Mouse (Mus musculus) heart, embryonic 11.5 days (tissue): ENCODE data around the gene Aida. TPM values are rescaled to one million over a fixed set of nuclear protein-coding genes. Genes with fewer than 3 reads are reported as not detected.
A peak's percentile ranks its signal among the peaks of the same experiment; 100 is the strongest.
"Not testable (repeated sequence)": the region's sequence is repeated elsewhere in the genome, so short reads cannot be mapped to it uniquely, and the experiment has no call there.

ENCODE experiments used
- ATAC-seq: fragments of 200-750 bp; cut with Nextera tagmentation; replicated peaks from 2 replicates; pipeline ENCODE4 v1.8.0; 2017; ENCODE audit warnings: moderate library complexity; ENCODE audit not compliant: insufficient number of reproducible peaks, low FRiP score, low TSS enrichment
- H3K27ac ChIP-seq: fragments of 300-500 bp; sonication (generic); 2 replicates; pipeline ENCODE4 v1.5.1; 2014; ENCODE audit warnings: mild to moderate bottlenecking, low read depth, low read length
- H3K27me3 ChIP-seq: fragments of 300-500 bp; sonication (generic); 2 replicates; pipeline ENCODE4 v1.6.1; 2014; ENCODE audit warnings: mild to moderate bottlenecking, low read length, mixed read lengths; ENCODE audit not compliant: control insufficient read depth, insufficient read depth
- H3K36me3 ChIP-seq: fragments of 300-500 bp; sonication (generic); 2 replicates; pipeline ENCODE4 v1.6.1; 2014; ENCODE audit warnings: mild to moderate bottlenecking, low read length, moderate library complexity, mixed read lengths; ENCODE audit not compliant: control insufficient read depth, insufficient read depth
- H3K4me1 ChIP-seq: fragments of 300-500 bp; sonication (generic); 2 replicates; pipeline ENCODE4 v1.6.1; 2014; ENCODE audit warnings: low read length; ENCODE audit not compliant: control insufficient read depth, insufficient read depth
- H3K4me2 ChIP-seq: fragments of 300-500 bp; sonication (generic); 2 replicates; pipeline ENCODE4 v1.6.1; 2014; ENCODE audit warnings: mild to moderate bottlenecking, moderate library complexity
- H3K4me3 ChIP-seq: fragments of 300-500 bp; sonication (generic); 2 replicates; pipeline ENCODE4 v1.5.1; 2014; ENCODE audit warnings: low read depth, low read length
- H3K9ac ChIP-seq: fragments of 300-500 bp; sonication (generic); 2 replicates; pipeline ENCODE4 v1.6.1; 2014; ENCODE audit warnings: mild to moderate bottlenecking, low read depth, low read length, moderate library complexity
- H3K9me3 ChIP-seq: fragments of 300-500 bp; sonication (generic); replicated peaks from 2 replicates; pipeline ENCODE4 v1.6.1; 2016; ENCODE audit warnings: low read length; ENCODE audit not compliant: control insufficient read depth
- WGBS: fragments of 180-500 bp; shearing (Covaris S2); extraction: QIAGEN DNeasy Blood & Tissue Kit; methylation state at CpG from one replicate; pipeline ENCODE4 v1.1.7; 2014; ENCODE audit not compliant: insufficient replicate concordance; 5-methylcytosine and 5-hydroxymethylcytosine counted together
- polyA plus RNA-seq: library from polyadenylated mRNA; unstranded; fragments of >200 nt; fragmentation: Nextera tagmentation; extraction: Ambion mirVana; gene quantifications from 2 replicates; pipeline ENCODE4 v1.2.1, GENCODE M21; 2014

The Aida gene
- polyA plus RNA-seq, 1 experiment from 2014 or later: 21.7 TPM

DNA sequence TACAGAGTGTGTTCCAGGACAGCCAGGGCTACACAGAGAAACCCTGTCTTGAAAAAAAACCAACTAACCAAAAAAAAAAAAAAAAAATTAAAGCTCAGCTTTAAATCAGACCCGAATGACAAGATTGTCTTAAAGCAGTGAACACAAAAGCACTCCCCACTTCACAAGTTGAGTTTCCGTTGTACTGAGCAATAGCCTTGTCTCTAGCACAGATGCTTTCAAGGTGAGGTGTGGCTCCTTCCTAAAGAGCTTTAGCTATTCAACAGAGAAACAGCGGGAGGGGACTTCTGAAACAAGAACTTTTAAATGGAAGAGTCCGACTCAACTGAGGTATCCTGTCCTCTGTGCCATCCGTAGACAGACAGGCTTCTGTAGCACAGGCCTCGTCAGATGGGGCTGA lies 28.0 kb downstream of the Aida start:
- Histone ChIP-seq H3K4me3 (no peak overlapping the region), H3K27me3 (no peaks in the 10 kb centered on the region), H3K4me2 (no peak overlapping the region), H3K4me1 (no peaks in the 10 kb centered on the region), H3K27ac (no peak overlapping the region), H3K9ac (no peak overlapping the region), H3K36me3 (peaks cover 30% of the 10 kb centered on the region), H3K9me3 (0 out of 2 replicates have a peak, but pooled peaks cover 4% of the 10 kb centered on the region)
- no peak for ATAC-seq
- WGBS: 94% methylated on average over 6 of the region's 6 CpGs

DNA sequence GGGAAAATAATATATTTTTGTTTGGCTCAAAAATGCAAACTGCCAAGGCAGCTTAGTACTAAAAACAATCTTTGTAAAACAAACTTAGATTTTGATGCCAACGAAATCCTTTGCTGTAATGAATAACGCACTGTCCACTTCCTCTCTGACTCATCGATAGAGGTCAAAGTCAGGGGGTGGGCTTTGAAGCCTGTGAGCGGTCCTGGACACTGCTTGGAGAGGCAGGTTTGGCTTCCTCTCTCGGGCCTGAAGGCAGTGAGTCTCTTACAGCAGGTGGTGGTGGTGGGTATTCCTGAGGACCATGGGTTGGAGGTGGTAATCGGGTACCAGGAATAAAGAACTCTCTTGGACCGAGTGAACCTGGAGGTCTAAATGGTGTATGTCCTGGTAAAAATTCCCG lies 30.8 kb downstream of the Aida start:
- no peaks in the 10 kb centered on the region for H3K27me3 ChIP-seq
- H3K9ac ChIP-seq: no peak overlapping the region
- H3K9me3 ChIP-seq: 0 out of 2 replicates have a peak, but pooled peaks cover 4% of the 10 kb centered on the region
- peaks cover 44% of the 10 kb centered on the region for H3K36me3 ChIP-seq
- no peak overlapping the region for H3K4me2 ChIP-seq
- ATAC-seq: no peak
- H3K4me1 ChIP-seq: no peaks in the 10 kb centered on the region
- no peak overlapping the region for H3K4me3 ChIP-seq
- 89% methylated on average over 8 of the region's 8 CpGs for WGBS
- H3K27ac ChIP-seq: no peak overlapping the region

DNA sequence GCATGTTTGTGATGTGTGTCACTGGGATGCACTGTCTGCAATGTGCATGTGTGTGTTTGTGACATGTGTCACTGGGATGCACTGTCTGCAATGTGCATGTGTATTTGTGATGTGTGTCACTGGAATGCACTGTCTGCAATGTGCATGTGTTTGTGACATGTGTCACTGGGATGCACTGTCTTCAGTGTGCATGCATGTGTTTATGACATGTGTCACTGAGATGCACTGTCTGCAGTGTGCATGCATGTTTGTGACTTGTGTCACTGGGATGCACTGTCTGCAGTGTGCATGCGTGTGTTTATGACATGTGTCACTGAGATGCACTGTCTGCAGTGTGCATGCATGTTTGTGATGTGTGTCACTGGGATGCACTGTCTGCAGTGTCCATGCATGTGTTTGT lies 46.5 kb downstream of the Aida start:
- H3K9me3 ChIP-seq, H3K27ac ChIP-seq, H3K9ac ChIP-seq, H3K27me3 ChIP-seq, H3K4me2 ChIP-seq, H3K36me3 ChIP-seq, H3K4me1 ChIP-seq, ATAC-seq, H3K4me3 ChIP-seq: not testable (repeated sequence)
- 86% methylated on average over 1 of the region's 1 CpGs for WGBS

DNA sequence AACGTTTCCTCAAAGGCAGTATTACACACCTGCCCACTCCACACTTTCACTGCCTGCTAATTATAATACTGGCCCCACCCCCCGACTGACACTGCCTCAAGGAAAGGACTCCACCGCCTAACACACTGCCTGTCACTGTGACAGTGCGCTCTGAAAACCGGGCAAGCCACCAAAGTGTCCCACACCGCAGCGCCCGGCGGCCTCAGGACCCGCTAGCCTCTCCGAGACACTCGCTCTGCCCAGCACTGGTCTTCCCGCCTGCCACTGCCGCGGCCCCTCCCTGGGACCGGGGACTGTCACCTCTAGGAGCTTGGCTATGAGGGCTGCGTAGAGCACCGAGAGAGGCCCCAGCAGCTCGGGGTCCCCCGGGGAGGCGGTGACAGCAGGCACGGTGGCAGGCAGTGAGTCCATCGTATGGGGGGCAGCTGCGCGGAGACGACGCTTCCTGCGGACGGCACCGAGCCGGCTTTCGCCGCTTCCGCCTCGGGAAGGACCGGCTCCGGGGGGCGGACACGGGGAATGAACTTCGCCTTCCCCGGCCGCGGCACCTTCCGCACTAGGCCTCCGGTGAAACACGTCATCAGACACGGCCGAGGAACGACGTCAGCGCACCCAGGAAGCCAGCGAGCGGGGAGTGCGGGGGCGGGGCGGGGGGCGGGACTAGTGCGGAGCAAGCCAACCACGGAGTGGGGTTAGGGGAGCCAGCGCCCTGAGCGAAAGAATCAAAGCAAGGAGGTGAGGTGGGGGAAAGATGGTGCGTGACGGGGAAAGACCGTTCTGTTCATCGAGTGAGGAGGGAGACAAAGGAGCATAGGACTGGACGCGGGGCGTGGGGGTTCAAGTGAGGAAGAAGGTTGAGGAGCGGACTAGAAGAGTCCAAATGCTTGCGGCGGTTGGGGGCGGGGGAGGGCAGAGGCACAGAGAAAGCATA lies 48.8 kb downstream of the Aida start:
- WGBS: under 1% methylated on average over 72 of the region's 72 CpGs
- Histone ChIP-seq H3K4me2 (peak overlapping the region; percentile 95), H3K4me3 (peak overlapping the region; percentile 96), H3K27ac (peak overlapping the region; percentile 82), H3K27me3 (no peaks in the 10 kb centered on the region), H3K36me3 (peaks cover 3% of the 10 kb centered on the region; the same call in 1 of the 2 replicates), H3K9ac (peak overlapping the region; percentile 92), H3K9me3 (no peaks in the 10 kb centered on the region), H3K4me1 (peaks cover 9% of the 10 kb centered on the region; the same call in 1 of the 2 replicates)
- peak; percentile 98 for ATAC-seq

DNA sequence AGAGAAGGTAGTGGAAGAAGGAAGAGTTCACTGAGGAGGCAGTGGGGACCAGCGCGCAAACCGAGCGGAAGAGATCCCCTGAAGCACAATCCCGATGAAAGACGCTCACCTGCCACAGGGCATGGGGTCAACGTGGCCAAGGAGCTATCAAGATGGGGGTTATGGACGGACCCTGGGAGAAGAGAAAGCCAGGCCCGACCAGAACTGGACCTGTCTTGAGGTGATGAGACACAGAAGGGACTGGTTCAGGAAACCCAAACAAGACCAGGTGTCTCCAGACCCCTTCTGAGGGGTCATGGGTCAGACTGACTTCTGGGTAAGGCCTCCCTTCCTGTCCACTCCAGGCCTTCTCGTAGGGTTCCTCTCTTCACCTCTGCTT lies 49.4 kb downstream of the Aida start:
- H3K27me3 ChIP-seq: no peaks in the 10 kb centered on the region
- H3K4me1 ChIP-seq: peaks cover 9% of the 10 kb centered on the region; the same call in 1 of the 2 replicates
- peak overlapping the region; percentile 82; the same call in 1 of the 2 replicates for H3K27ac ChIP-seq
- H3K9me3 ChIP-seq: no peaks in the 10 kb centered on the region
- peaks cover 6% of the 10 kb centered on the region for H3K36me3 ChIP-seq
- H3K9ac ChIP-seq: peak overlapping the region; percentile 92
- WGBS: 7% methylated on average over 10 of the region's 10 CpGs
- H3K4me2 ChIP-seq: peak overlapping the region; percentile 95
- H3K4me3 ChIP-seq: peak overlapping the region; percentile 96
- ATAC-seq: peak; percentile 27

DNA sequence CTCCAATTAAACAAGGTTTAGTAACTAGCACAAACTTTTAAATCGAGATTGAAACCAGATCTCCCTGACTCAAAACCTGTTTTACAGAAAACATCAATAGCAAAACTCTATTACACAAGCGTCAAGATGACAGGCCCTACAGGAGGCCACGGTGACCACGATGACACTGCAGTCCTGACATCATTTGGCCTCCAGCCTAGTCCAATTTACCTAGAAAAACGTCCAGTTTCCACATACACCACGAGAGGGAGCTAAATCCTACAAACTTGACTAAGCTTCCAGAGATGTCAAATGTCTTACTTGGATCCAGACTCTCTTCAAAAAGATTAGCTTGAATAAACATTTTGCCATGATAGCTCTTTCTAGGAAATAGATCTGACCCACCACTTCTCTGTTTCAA lies 53.5 kb downstream of the Aida start:
- H3K4me1 ChIP-seq: peaks cover 6% of the 10 kb centered on the region; the same call in 1 of the 2 replicates
- no peaks in the 10 kb centered on the region for H3K27me3 ChIP-seq
- H3K4me3 ChIP-seq: no peak overlapping the region
- H3K27ac ChIP-seq: no peak overlapping the region
- no peak overlapping the region for H3K4me2 ChIP-seq
- no peak overlapping the region for H3K9ac ChIP-seq
- no peak for ATAC-seq
- H3K9me3 ChIP-seq: no peaks in the 10 kb centered on the region
- WGBS: 27% methylated on average over 6 of the region's 6 CpGs
- H3K36me3 ChIP-seq: peaks cover 8% of the 10 kb centered on the region

DNA sequence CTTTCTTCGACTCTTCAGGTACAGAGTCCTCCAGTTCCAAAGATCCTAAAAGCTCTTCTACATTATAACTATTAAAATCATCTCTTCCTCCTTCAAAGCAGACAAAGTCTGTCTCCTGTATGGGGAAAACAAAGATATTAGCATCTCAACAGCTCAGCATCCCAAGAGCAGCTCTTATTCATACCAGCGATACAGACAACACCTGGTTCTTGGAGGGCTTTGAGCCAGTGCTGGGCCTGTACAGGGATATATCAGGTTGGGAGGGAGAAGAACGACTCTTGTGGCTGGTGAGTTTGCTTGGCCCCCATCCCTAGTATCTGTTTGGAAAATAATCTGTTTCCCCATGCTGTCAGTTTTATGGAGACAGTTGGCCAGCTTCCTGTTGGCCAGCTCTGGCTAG lies 62.5 kb downstream of the Aida start:
- H3K36me3 ChIP-seq: peaks cover 22% of the 10 kb centered on the region
- no peak for ATAC-seq
- 90% methylated on average over 3 of the region's 3 CpGs for WGBS

DNA sequence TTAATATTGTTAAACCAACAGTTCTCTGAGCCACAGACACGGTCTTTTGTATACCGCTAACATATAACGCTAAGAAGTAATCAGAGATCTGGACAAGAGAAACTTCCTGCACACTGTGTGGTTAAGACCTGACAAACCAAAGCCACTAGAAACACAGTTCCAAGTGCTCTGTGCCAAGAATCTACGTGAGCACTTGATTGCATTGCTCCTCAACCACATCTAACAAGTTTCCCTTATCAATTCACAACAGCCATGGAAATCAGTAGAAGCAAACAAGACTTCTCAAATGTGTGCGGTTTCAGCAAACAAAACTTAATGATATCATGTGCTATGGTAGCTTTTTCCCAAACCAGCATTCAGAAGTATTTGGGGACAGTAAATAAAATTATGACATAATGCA lies 65.9 kb downstream of the Aida start:
- no peak overlapping the region for H3K27ac ChIP-seq
- H3K27me3 ChIP-seq: no peaks in the 10 kb centered on the region
- H3K4me2 ChIP-seq: no peak overlapping the region
- no peak overlapping the region for H3K9ac ChIP-seq
- WGBS: 84% methylated on average over 5 of the region's 5 CpGs
- no peak for ATAC-seq
- H3K9me3 ChIP-seq: no peaks in the 10 kb centered on the region
- no peak overlapping the region for H3K4me3 ChIP-seq
- H3K4me1 ChIP-seq: no peaks in the 10 kb centered on the region
- H3K36me3 ChIP-seq: peaks cover 18% of the 10 kb centered on the region

More for the DNA sequence above, 62.5 kb downstream of the Aida start:
- Histone ChIP-seq H3K4me1 (no peaks in the 10 kb centered on the region), H3K9ac (no peak overlapping the region), H3K4me3 (no peak overlapping the region), H3K27me3 (no peaks in the 10 kb centered on the region), H3K4me2 (no peak overlapping the region), H3K27ac (no peak overlapping the region), H3K9me3 (no peaks in the 10 kb centered on the region)
